Mouse (Mus musculus) gastrocnemius, adult 8-10 months (tissue): ENCODE measurements around the gene Dlg1. TPM values are rescaled to one million over a fixed set of nuclear protein-coding genes. Genes with fewer than 3 reads are reported as not detected.

Source experiments
- DNase-seq, 2 experiments: peaks; one replicate each; pipeline ENCODE4 v3.0.0; 2022; ENCODE audit warnings: low spot score in 2 of 2
- total RNA-seq, 4 experiments: library from RNA; stranded (reverse); gene quantifications; 2 replicates each; pipeline ENCODE4 v1.2.4; 2022

Dlg1 gene
- total RNA-seq, 4 experiments from 2014 or later, result 60.2 to 66.9 (median 64.5) TPM

DNA sequence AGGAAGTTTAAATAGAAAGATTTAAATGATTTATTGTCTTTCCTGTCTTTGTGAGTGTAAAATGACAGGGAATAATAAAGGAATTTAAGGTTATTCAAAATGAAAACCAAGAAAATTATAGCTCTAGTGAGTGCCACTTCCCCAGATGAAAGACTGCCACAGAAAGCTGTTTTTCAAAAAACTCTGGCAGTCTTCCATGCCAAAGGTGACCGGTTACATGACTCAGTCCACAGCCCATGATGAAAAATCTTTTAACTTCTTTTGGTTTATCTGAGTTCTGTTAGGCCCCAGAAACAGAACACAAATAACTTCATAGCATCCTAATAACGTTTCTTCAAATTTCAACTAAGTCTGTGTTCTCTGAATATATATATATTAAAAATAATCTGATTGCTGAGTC, 7.7 kb upstream of the Dlg1 start:
- no peak for DNase-seq

- no peak for DNase-seq
These were observed 5.7 kb upstream of the Dlg1 start for GRCm38 (mm10) chr16:31657502-31657901.

DNA sequence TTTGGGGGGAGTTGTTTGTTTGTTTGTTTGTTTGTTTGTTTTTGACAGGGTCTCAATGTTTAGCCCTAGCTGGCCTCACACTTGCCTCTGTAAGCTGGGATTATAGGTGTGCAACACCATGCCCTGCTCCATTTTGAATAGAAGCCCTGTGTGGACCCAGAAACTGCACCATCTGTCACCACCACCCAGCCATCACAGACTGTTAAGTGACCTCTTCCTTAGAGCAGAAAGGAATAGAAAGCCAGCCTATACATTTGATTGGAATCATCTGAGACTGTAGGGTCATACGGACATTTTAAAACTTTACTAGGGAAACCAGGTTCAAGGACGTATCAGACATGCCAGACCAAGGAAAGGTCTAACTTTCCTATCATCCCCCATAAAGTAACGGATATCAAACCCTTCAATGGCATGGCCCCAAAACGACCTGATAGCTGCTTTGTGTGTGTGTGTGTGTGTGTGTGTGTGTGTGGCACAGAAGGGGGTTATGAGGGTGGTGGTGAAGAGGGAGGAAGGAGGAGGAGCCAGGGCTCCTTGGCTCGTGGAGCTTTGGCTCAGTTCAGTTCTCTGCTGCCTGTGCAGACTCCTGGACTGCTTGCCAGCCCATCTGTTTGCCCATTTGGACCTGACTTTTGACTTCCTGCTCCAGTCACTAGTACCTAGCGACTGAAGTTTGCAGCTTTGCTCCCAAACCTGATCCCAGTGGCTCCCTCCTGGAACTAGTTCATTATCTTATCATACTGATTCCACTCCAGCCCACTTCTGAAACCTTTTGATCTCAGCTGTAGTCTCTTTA, 4.5 kb upstream of the Dlg1 start:
- DNase-seq, result no peak

- no peak for DNase-seq
These were observed 3.8 kb upstream of the Dlg1 start for GRCm38 (mm10) chr16:31659453-31659852.

GRCm38 (mm10) chr16:31662556-31663378, 476 bp upstream of the Dlg1 start:
- DNase-seq, result no peak

DNA sequence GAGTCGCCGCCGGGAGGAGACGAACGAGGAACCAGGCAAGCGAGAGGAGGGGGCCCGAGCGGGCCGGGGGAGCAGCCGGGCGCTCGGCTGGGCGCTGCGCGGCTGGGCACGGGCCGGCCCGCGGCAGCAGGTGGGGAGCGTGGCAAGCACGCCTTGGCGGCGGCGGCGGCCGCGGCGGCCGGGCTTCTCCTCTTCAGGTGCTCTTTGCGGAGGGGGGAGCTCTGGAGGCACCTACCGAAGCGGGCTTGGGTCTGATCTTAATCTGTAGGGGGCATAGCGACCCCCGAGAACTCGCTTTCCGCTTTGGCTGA, 999 bp downstream of the Dlg1 start:
- DNase-seq, result no peak

GRCm38 (mm10) chr16:31672202-31672601, 9.0 kb downstream of the Dlg1 start:
- DNase-seq, result no peak

DNA sequence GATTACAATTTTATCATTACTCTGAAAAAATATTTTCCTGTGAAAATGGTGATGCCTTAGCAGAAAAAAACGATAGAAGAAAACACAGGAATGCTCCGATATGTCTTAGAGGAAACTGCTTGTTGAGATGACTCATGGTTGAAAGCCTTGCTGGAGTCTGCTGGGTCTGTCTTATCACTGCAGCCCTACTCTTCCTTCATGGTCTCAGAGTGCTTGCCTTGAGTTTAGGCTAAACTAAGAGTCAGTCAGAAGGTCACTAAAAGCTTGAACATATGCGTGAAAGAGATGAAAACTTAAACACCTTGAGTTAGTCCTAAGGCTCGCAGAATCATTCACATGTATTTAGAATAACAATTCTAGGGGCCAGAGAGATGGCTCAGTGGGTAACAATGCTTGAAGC, 14.2 kb downstream of the Dlg1 start:
- no peak for DNase-seq

GRCm38 (mm10) chr16:31682291-31682690, 19.0 kb downstream of the Dlg1 start:
- DNase-seq, result no peak

DNA sequence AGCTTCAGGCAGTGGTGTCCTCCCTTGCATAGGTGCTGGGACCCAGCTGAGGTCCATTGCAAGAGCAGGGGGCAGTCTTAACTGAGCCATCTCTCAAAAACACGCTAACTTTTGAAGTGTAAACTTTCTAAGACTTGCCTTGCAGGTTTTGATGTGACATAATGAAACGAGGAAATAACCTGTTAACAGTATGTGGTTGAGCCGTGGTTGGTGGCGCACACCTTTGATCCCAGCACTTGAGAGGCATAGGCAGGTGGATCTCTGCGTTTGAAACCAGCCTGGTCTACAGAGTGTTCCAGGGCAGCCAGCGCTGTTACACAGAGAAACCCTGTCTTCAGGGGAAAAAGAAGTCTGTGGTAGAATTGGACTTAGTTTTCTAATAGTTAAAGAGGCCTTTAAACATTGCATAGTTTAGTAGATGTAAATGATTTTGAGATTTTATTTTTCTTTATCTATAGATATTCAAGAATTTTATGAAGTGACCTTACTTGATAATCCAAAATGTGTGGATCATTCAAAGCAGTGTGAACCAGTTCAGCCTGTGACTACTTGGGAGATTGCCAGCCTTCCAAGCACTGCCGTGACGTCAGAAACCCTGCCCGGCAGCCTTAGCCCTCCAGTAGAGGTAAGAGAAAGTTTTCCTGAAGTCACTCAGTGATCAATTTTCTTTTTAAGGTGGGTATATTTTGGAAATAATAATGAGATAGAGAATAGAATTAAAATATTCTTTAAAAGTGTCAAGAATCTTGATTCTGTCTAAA, 20.6 kb downstream of the Dlg1 start:
- no peak for DNase-seq

GRCm38 (mm10) chr16:31684771-31685170, 21.5 kb downstream of the Dlg1 start:
- DNase-seq, result no peak

GRCm38 (mm10) chr16:31687766-31688165, 24.5 kb downstream of the Dlg1 start:
- DNase-seq, result no peak

DNA sequence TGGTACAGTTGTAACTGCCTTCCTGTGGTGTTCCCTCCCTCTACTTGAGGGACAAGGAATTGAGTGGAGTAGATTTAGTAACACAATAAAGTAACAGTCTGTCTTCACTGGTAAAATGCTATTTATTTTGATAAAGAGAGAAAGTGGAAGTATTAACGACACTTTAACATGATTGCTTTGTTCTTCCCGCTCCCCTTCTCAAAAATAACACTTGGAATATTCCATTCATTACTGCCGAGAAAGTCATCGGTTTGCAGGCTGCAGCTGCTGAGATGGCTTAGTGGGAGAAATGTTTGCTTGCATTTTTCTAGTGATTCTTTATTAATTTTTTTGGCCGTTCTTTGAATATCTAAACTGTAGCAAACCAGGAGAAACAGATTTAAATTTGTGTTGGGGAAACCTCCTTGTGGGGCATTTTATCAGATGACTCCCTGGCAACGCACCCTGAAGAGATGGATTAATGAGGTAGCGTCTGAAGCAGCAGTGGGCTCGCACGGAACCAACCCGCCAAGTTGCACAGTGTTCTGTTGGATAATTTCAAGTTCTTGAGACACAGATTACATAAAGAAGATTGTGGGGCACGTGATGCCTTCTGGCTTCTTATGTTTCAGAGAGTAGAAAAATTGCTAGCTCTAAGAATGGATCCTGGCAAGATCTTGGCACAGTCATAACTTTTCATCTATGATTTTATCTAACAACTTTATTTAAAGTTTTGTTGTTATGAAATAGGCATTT, 32.2 kb downstream of the Dlg1 start:
- DNase-seq, result no peak

DNA sequence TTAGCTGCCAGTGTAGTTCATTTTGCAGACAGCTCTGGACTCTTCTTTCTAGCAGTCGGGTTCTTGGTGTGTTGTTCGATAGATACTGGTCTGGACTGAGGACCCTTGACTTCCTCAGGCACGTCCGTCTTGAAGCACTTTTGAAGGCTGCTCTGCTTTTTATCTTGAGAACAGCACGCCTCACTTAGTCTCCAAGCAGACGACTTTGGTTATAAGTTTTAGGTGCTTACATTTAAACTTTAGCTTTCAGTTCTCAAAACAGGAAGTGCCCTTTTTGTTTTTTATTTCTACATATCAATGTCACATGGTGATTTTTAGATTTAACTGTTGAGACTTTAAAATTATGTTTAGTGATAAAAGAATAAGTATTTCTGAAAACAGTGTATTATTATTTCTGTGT, 33.1 kb downstream of the Dlg1 start:
- DNase-seq, result no peak

DNA sequence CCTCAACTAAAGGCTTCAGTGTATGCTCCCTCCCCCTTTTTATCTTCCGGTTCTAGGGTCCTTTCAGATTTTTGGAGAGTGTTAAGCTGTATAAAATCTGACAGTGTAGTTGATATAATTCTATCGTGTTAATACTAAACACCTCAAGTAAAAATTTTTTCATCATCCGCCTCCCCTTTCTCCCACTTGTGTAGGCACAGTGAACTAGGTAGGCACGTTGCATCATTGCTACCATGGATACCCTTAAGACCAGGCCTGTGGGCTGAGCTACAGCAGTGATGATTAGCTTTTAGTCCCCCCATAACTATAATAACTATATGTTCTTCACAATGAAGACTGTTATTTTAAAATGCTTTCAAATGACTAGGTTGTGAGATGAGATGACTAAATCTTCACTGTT, 34.1 kb downstream of the Dlg1 start:
- no peak for DNase-seq

- no peak for DNase-seq
These were observed 42.0 kb downstream of the Dlg1 start for GRCm38 (mm10) chr16:31705213-31705612.

- DNase-seq, result no peak
These were observed 42.7 kb downstream of the Dlg1 start for GRCm38 (mm10) chr16:31705904-31706303.

GRCm38 (mm10) chr16:31707326-31707725, 44.1 kb downstream of the Dlg1 start:
- no peak for DNase-seq

DNA sequence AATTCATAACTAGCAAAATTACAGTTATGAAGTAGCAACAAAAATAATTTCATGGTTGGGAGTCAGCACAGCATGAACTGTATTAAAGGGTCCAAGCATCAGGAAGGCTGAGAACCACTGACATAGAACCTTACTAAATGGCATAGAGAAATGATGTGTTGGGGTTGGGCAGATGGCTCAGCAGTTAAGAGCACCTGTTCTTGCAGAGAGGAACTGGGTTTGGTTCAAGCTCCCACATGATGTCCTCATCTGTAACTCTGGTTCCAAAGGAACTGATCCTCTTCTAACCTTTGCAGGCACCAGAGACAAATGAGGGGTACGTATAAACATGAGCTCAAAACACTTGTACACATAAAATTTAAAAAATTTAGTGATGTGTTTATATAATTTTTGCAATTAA, 59.7 kb downstream of the Dlg1 start:
- DNase-seq, result no peak

- no peak for DNase-seq
These were observed 60.9 kb downstream of the Dlg1 start for GRCm38 (mm10) chr16:31724121-31724520.

DNA sequence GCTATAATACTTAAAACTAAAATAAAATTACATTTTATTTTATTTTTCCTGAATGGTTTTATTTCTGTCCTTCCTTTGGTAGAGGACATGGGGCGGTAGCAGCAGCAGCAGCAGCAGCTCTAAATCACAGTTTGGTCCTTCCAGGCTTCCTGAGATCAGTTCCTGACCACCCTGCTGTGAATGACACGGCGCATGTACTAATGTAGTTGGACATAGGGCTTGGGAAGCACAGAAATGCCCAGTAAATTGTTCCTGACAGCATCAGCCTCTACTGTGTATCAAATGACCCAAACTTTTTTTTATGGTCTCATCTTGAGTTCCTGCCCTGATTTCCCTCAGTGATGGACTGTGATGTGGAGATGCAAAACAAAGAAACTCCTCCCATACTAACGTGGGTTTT, 61.6 kb downstream of the Dlg1 start:
- no peak for DNase-seq
